Mouse (Mus musculus) erythroblast, embryonic 14.5 days (primary cell): Measurements from ENCODE around the gene Dnmt3a.

Experiments
- GATA1 ChIP-seq: IDR thresholded peaks from 2 replicates; pipeline ENCODE4 v1.6.1; 2012; ENCODE audit warnings: low read length, inconsistent platforms, mixed read lengths
- TAL1 ChIP-seq: IDR thresholded peaks from 3 replicates; pipeline ENCODE4 v1.6.1; 2012; ENCODE audit warnings: low read length, inconsistent platforms, mixed read lengths

DNA sequence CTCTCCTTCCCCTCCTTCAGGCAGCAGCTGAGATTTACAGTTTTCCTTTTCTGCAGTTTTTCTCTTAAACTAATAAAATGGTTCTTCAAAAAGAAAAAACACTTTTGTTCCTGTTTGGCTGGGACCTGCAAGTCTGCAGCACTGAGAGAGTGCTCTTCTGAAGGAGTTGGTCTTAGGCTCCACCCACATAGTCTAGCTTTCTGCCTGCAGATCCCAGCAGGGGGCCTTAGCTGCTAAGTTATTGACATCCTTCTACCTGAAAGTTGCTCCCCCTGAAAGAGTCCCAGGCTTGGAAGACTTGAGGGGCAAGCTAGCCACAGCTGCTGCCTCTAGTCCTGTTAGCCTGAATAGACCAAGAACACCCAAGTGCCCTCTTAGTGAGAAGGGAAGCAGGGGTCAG is 100.5 kb downstream of the Dnmt3a start:
- TF ChIP-seq TAL1 (no peak), GATA1 (no peak)
